Mouse (Mus musculus) left cerebral cortex, postnatal 4 days (tissue): Measurements from ENCODE around the gene Tmem89. TPM values are rescaled to one million over a fixed set of nuclear protein-coding genes. Genes with fewer than 3 reads are reported as not detected.

ENCODE experiments used
- DNase-seq: peaks from one replicate; pipeline ENCODE4 v3.0.0-alpha.2; 2022
- intact Hi-C: fragments of 180-260 bp; cut with DNase I; formaldehyde crosslinking; loops from one replicate; pipeline ENCODE4 v1.15.1; 2025
- total RNA-seq, 2 experiments: library from RNA; stranded (reverse); gene quantifications; 2 replicates each; pipeline ENCODE4 v1.2.3; 2021

Gene Tmem89
- under 1 TPM in 1 of 2 experiments, not detected in 1; 0.38 TPM for total RNA-seq

- intact Hi-C loops = no loop called here
- DNase-seq = peak; percentile 86
Observed at GRCm38 (mm10) chr9:108914491-108914890, at the start of gene Tmem89. Gene Tmem89, plus strand, starts transcription at chr9:108914619.

- intact Hi-C loops = no loop called here
- no peak for DNase-seq
Observed at GRCm38 (mm10) chr9:108912308-108912707, 2.1 kb upstream of the Tmem89 start.

GRCm38 (mm10) chr9:108913161-108913560 is 1.3 kb upstream of the Tmem89 start:
- no peak for DNase-seq
- intact Hi-C loops = no loop called here

GRCm38 (mm10) chr9:108913621-108914020 is 798 bp upstream of the Tmem89 start:
- intact Hi-C loops = no loop called here
- DNase-seq = no peak

- intact Hi-C loops = no loop called here
- DNase-seq = no peak
Observed at GRCm38 (mm10) chr9:108925897-108926296, 11.5 kb downstream of the Tmem89 start.

GRCm38 (mm10) chr9:108928424-108928823 is 14.0 kb downstream of the Tmem89 start:
- intact Hi-C loops = no loop called here
- DNase-seq = no peak

GRCm38 (mm10) chr9:108935991-108936390 is 21.6 kb downstream of the Tmem89 start:
- intact Hi-C loops = no loop called here

GRCm38 (mm10) chr9:108936418-108937364 is 22.3 kb downstream of the Tmem89 start, which contains the start of gene Uqcrc1:
Gene Uqcrc1, plus strand, starts transcription at chr9:108936633.
- peak; percentile 98 for DNase-seq
- intact Hi-C loops = no loop called here

More at GRCm38 (mm10) chr9:108935991-108936390, 21.6 kb downstream of the Tmem89 start:
- DNase-seq = no peak

- no peak for DNase-seq
- intact Hi-C loops = no loop called here
Observed at GRCm38 (mm10) chr9:108945111-108945510, 30.7 kb downstream of the Tmem89 start.

- DNase-seq = no peak
- intact Hi-C loops = no loop called here
Observed at GRCm38 (mm10) chr9:108945608-108946007, 31.2 kb downstream of the Tmem89 start.

GRCm38 (mm10) chr9:108949231-108949966 is 35.0 kb downstream of the Tmem89 start:
- intact Hi-C loops = no loop called here
- no peak for DNase-seq

GRCm38 (mm10) chr9:108949967-108950728 is 35.7 kb downstream of the Tmem89 start:
- DNase-seq = no peak
- intact Hi-C loops = no loop called here

- intact Hi-C loops = no loop called here
- no peak for DNase-seq
Observed at GRCm38 (mm10) chr9:108953081-108953636, 38.7 kb downstream of the Tmem89 start, which contains the start of gene Col7a1. Gene Col7a1, plus strand, starts transcription at chr9:108953586.

- intact Hi-C loops = no loop called here
- no peak for DNase-seq
Observed at GRCm38 (mm10) chr9:108955241-108955640, 40.8 kb downstream of the Tmem89 start.

GRCm38 (mm10) chr9:108955846-108956245 is 41.4 kb downstream of the Tmem89 start:
- intact Hi-C loops = no loop called here
- no peak for DNase-seq

- intact Hi-C loops = no loop called here
- DNase-seq = no peak
Observed at GRCm38 (mm10) chr9:108963577-108963976, 49.2 kb downstream of the Tmem89 start.

- DNase-seq = no peak
- intact Hi-C loops = no loop called here
Observed at GRCm38 (mm10) chr9:108964338-108964737, 49.9 kb downstream of the Tmem89 start.
